Mouse (Mus musculus) heart, adult 18-20 months (tissue): ENCODE data around the gene Rsrc2. TPM values are rescaled to one million over a fixed set of nuclear protein-coding genes. Genes with fewer than 3 reads are reported as not detected.
A peak's percentile ranks its signal among the peaks of the same experiment; 100 is the strongest.

Source experiments
- DNase-seq, 2 experiments: peaks; one replicate each; pipeline ENCODE4 v3.0.0; 2021 to 2022; ENCODE audit warnings: mixed read lengths in 1 of 2
- total RNA-seq, 2 experiments: library from RNA; stranded (reverse); gene quantifications; 2 replicates each; pipeline ENCODE4 v1.2.3; 2021

The Rsrc2 gene
- total RNA-seq, 2 experiments from 2014 or later: 35.7 to 39.7 TPM

- DNase-seq: no peak
These were observed 52.3 kb downstream of the Rsrc2 start for GRCm38 (mm10) chr5:123696961-123697360.

DNA sequence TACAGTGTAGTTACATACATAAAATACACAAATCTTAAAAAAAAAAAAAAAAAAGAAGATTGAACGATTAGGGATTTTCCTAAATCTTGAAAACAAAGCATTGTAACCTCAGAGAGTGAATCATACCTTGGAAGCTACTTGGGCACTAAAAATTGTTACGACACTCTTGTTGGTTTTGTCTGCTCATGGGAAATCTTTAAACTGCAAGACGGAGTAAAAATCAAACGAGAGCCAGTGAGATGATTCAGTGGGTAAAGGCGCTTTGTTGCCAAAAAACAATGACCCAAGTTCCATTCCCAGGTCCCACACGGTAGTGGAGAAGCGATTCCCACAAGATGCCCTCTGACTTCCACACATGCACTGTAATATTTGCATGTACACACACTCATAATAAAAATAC lies 53.0 kb downstream of the Rsrc2 start:
- no peak for DNase-seq

- DNase-seq: peak; percentile 74 to 82
These were observed 54.7 kb downstream of the Rsrc2 start for GRCm38 (mm10) chr5:123694468-123694867.

GRCm38 (mm10) chr5:123684221-123685144 lies 64.7 kb downstream of the Rsrc2 start, which contains the start of gene Clip1:
TSS of gene Clip1 (minus strand) at chr5:123684618.
- DNase-seq: peak; percentile 72 to 80

DNA sequence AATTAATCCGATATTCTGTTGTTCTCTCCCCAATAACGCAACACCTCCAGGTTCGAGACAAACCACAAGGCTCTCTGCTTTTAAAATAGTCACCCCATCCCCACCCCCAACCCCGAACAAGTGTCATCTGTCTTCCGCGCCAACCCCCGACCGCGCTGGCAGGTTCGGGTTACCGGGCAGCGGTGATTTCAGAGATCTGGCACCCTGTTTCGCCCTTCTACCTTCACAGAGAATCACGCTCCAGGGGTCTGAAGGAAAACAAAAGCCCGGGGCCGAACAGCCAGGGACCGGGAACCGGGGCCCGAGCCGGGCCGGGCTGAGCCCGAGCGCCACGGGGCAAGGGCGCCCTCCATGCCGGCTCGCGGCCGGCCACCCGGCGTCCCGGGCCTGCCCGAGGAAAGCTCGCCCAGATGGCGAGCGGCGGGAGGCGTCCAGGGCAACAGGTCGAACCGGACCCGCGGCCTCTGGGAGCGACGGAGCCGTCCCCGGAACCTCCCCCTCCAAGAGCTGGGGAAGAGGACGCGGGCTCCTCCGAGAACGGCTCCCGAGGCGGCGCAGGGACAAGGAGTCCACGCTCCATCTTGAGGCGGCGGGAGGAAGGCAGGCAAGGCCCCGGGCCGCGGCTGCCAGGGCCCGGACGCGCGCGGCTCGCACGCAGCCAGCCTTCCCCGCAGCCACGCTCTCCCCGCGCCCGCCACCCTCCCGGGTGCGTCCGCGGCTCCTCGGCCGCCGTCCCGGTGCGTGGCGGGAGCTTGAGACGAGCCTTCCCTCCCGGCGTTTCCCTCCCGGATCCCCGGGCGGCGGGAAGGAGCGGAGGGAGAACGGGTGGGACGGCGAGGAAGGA lies 65.6 kb downstream of the Rsrc2 start:
- DNase-seq: peak; percentile 64 to 82

DNA sequence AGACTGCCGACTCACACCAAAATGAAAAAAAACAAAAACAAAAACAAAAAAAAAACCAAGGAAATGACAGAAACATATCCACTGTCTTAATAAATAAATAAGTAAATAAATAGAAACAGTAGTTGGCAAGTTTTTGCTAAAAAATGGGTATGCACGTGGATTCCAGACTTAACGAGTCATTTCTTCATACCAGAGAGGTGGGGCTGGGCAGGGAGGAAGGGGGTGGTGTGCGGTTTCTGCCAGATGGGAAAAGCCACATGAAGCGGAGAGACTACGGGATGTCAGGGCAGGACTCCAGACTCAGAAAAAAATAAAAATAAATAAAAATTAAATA lies 66.2 kb downstream of the Rsrc2 start:
- peak in 1 of 2 experiments; percentile 58 for DNase-seq

GRCm38 (mm10) chr5:123682372-123682771 lies 66.8 kb downstream of the Rsrc2 start:
- DNase-seq: peak in 1 of 2 experiments; percentile 38

DNA sequence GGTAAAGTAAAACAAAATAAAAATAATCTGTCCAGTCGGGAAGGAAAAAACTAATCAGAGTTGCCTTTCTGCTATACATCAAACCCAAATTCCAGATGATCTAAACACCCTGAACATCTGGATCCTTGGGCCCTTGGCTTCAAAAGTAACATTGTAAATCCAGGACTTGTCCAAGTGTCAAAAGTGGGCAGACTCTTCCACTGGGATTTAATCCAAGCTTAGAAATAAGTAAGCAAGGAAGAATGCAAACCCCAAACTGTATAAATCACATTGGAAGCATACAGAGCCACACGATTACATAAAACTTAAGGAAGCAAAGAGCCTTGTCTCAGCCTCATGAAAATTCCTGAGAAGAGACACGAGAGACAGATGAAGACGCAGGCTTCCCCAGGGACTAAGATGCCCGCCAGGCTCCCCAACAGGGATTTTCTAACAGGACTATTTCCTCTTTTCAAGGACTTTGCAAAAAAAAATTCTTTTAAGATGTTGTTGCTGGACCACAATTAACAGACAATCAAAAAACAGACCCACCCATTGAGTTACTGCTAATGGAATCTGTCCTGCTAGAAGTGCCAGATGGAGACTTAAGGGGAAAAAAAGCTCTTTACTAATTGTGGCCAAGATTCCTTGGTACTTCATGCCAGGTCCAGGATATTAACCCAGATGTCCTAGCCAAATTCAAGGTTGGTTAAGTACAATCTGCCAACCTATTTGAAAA lies 69.5 kb downstream of the Rsrc2 start:
- peak in 1 of 2 experiments; percentile 45 for DNase-seq

DNA sequence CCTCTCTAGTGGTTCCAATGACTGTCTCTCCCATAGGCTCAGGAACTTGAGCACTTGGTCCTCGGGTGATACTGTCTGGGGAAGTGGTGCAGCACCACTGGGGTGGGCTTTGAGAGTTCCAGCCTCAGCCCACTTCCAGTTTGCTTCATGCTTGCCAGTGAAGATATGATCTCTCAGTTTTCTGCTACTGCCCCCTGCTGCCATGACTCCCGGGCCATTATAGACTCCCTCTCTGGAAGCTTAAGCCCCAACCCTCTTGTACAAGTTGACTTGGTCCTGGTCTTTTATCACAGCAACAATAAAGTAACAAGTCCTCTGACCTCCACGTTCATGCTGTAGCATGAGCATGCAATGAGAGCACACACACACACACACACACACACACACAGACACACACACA lies 70.1 kb downstream of the Rsrc2 start:
- no peak for DNase-seq

Other genes with a start within 250 kb of the Rsrc2 start
- gene B3gnt4, start 239.0 kb downstream of the Rsrc2 start, total RNA-seq: not detected
- 10 to 100 TPM; 68.8 to 70.1 TPM for gene Diablo, start 225.2 kb downstream of the Rsrc2 start, total RNA-seq
- under 1 TPM in 1 of 2 experiments, not detected in 1; 0.41 TPM for gene Gm49027, start 223.9 kb downstream of the Rsrc2 start, total RNA-seq
- gene Vps33a, start 176.4 kb downstream of the Rsrc2 start, total RNA-seq: 10 to 100 TPM; 27.4 to 31.8 TPM
- 100 to 1,000 TPM; 173 to 179 TPM for gene Clip1, start 64.8 kb downstream of the Rsrc2 start, total RNA-seq
- 10 to 100 TPM; 17.3 to 22.0 TPM for gene Zcchc8, start 28.3 kb downstream of the Rsrc2 start, total RNA-seq
- gene Kntc1, start 302 bp upstream of the Rsrc2 start, total RNA-seq: under 1 TPM; 0.31 to 0.97 TPM
- under 1 TPM in 1 of 2 experiments, not detected in 1; 0.39 TPM for gene Hcar2, start 116.1 kb upstream of the Rsrc2 start, total RNA-seq
- under 1 TPM; 0.47 to 0.90 TPM for gene Hcar1, start 130.6 kb upstream of the Rsrc2 start, total RNA-seq
- gene Denr, start 157.8 kb upstream of the Rsrc2 start, total RNA-seq: 10 to 100 TPM; 54.0 to 58.7 TPM
- 1 to 10 TPM in 1 of 2 experiments, not detected in 1; 1.1 TPM for gene Gm43518, start 178.0 kb upstream of the Rsrc2 start, total RNA-seq
- 1 to 10 TPM; 3.8 to 4.1 TPM for gene Ccdc62, start 181.3 kb upstream of the Rsrc2 start, total RNA-seq
- gene Hip1r, start 224.2 kb upstream of the Rsrc2 start, total RNA-seq: 10 to 100 TPM; 11.1 to 11.3 TPM